Mouse (Mus musculus): ENCODE data around the gene Tbrg4. TPM values are rescaled to one million over a fixed set of nuclear protein-coding genes. Genes with fewer than 3 reads are reported as not detected.
"Not testable (repeated sequence)": the region's sequence is repeated elsewhere in the genome, so short reads cannot be mapped to it uniquely, and the experiment has no call there.

The Tbrg4 gene
- 71.2 and 80.0 TPM in 2 replicates for polyA plus RNA-seq (2016; fragmentation: Nextera tagmentation; extraction: Ambion mirVana)

GRCm38 (mm10) chr11:6625478-6626387 is at the start of gene Tbrg4:
Tbrg4 (minus strand) TSS chr11:6626067.
- peak within 1 kb of the TSS; percentile 95 for H3K27ac ChIP-seq
- peaks cover 42% of the 10 kb centered on the region for H3K36me3 ChIP-seq (replicated peaks)
- peaks cover 28% of the 10 kb centered on the region for H3K4me1 ChIP-seq
- peak; percentile 92 for DNase-seq (ENCODE audit: extremely low spot score, low spot score)
- H3K4me3 ChIP-seq: peak within 1 kb of the TSS; percentile 81
- no peaks in the 10 kb centered on the region for H3K9me3 ChIP-seq
- under 1% methylated on average over 66 of the region's 66 CpGs for WGBS
- H3K27me3 ChIP-seq (ENCODE audit: poor library complexity, severe bottlenecking): no peaks in the 10 kb centered on the region

DNA sequence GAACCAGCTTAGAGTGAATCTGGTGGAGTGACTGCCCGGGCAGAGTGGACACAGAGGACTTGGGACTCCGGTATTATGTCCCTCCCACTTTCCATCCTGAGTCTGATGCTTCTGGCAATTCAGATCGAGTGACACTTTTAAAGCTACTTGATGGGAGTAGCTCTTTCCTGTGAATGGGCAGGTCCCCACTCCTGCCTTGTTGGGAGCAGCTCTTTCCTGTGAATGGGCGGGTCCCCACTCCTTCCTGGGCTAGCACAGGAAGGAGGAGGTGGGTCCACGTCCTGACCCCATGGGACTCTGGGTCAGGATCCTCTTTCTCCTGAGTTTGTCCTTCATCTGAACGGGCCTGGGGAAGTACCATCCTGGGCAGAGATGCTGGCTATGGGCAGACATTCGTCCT is 49.5 kb upstream of the Tbrg4 start:
- 73% methylated on average over 7 of the region's 7 CpGs for WGBS
- 0 out of 2 replicates have a peak overlapping the region, but pooled peaks have one; percentile 9 for H3K27ac ChIP-seq
- H3K36me3 ChIP-seq (replicated peaks): no peaks in the 10 kb centered on the region
- H3K9me3 ChIP-seq: no peaks in the 10 kb centered on the region
- H3K4me3 ChIP-seq: no peak overlapping the region
- peaks cover 10% of the 10 kb centered on the region; the same call in 1 of the 2 replicates for H3K27me3 ChIP-seq (ENCODE audit: poor library complexity, severe bottlenecking)
- DNase-seq (ENCODE audit: extremely low spot score, low spot score): no peak
- peaks cover 14% of the 10 kb centered on the region for H3K4me1 ChIP-seq

DNA sequence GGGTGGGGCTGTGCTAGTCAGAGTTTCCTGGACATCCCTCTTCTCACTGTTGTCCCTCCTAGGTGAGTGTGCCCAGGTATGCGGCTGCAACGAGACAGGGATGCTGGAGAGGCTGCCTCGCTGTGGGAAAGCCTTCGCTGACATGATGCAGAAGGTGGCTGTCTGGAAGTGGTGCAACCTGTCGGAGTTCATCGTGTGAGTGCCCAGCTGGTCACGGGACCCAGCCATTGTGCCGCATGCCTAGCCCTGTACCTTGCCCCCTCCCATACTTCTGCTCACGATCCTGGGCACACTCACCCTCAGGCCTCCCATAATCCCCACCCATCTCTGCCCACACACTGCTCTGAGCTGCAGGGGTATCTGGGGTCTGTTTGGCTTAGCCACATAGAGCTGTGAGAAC is 48.8 kb upstream of the Tbrg4 start:
- Histone ChIP-seq H3K27me3 (ENCODE audit: poor library complexity, severe bottlenecking) (peaks cover 10% of the 10 kb centered on the region; the same call in 1 of the 2 replicates), H3K27ac (no peak overlapping the region), H3K36me3 (replicated peaks) (no peaks in the 10 kb centered on the region), H3K4me1 (peaks cover 10% of the 10 kb centered on the region), H3K4me3 (no peak overlapping the region), H3K9me3 (no peaks in the 10 kb centered on the region)
- WGBS: 88% methylated on average over 9 of the region's 9 CpGs
- DNase-seq (ENCODE audit: extremely low spot score, low spot score): no peak

GRCm38 (mm10) chr11:6670826-6671225 is 45.0 kb upstream of the Tbrg4 start:
- DNase-seq (ENCODE audit: extremely low spot score, low spot score): no peak
- Histone ChIP-seq H3K4me1 (peaks cover 15% of the 10 kb centered on the region), H3K27ac (no peak overlapping the region), H3K4me3 (no peak overlapping the region), H3K36me3 (replicated peaks) (no peaks in the 10 kb centered on the region), H3K27me3 (ENCODE audit: poor library complexity, severe bottlenecking) (peaks cover 10% of the 10 kb centered on the region; the same call in 1 of the 2 replicates), H3K9me3 (no peaks in the 10 kb centered on the region)
- WGBS: 85% methylated on average over 4 of the region's 4 CpGs

- no peaks in the 10 kb centered on the region for H3K36me3 ChIP-seq (replicated peaks)
- H3K9me3 ChIP-seq: no peaks in the 10 kb centered on the region
- no peak for DNase-seq (ENCODE audit: extremely low spot score, low spot score)
- H3K27me3 ChIP-seq (ENCODE audit: poor library complexity, severe bottlenecking): peaks cover 10% of the 10 kb centered on the region; the same call in 1 of the 2 replicates
- no peak overlapping the region for H3K4me3 ChIP-seq
- peaks cover 15% of the 10 kb centered on the region for H3K4me1 ChIP-seq
- 55% methylated on average over 2 of the region's 2 CpGs for WGBS
- H3K27ac ChIP-seq: no peak overlapping the region
Measured at GRCm38 (mm10) chr11:6670044-6670443, 44.2 kb upstream of the Tbrg4 start.

DNA sequence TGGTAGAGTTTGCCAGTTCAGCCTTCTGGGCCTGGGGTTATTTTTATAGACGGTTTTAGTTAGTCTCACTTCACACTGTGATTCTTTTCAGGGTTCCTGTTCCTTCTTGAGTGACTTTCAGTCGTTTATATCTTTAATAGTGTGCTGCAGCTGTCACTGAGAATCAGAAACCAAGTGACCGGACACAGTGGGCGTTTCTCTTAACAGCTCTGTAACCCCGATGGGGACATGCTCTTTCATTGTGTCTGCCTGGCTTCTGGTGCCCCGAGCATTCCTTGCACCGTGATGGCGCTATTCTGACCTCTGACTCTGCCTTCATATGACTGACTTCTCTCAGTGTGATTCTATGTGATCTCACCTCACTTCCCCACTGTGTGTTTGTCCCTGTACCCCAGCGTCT is 43.2 kb upstream of the Tbrg4 start:
- H3K4me3 ChIP-seq: no peak overlapping the region
- peaks cover 10% of the 10 kb centered on the region; the same call in 1 of the 2 replicates for H3K27me3 ChIP-seq (ENCODE audit: poor library complexity, severe bottlenecking)
- no peaks in the 10 kb centered on the region for H3K36me3 ChIP-seq (replicated peaks)
- no peaks in the 10 kb centered on the region for H3K9me3 ChIP-seq
- H3K4me1 ChIP-seq: peaks cover 15% of the 10 kb centered on the region
- no peak for DNase-seq (ENCODE audit: extremely low spot score, low spot score)
- WGBS: 36% methylated on average over 9 of the region's 9 CpGs
- H3K27ac ChIP-seq: no peak overlapping the region

- peaks cover 5% of the 10 kb centered on the region; the same call in 1 of the 2 replicates for H3K27me3 ChIP-seq (ENCODE audit: poor library complexity, severe bottlenecking)
- no peaks in the 10 kb centered on the region for H3K9me3 ChIP-seq
- DNase-seq (ENCODE audit: extremely low spot score, low spot score): no peak
- H3K27ac ChIP-seq: no peak overlapping the region
- H3K4me1 ChIP-seq: peaks cover 17% of the 10 kb centered on the region
- 91% methylated on average over 2 of the region's 2 CpGs for WGBS
- H3K36me3 ChIP-seq (replicated peaks): no peaks in the 10 kb centered on the region
- H3K4me3 ChIP-seq: no peak overlapping the region
Measured at GRCm38 (mm10) chr11:6666634-6667033, 40.8 kb upstream of the Tbrg4 start.

DNA sequence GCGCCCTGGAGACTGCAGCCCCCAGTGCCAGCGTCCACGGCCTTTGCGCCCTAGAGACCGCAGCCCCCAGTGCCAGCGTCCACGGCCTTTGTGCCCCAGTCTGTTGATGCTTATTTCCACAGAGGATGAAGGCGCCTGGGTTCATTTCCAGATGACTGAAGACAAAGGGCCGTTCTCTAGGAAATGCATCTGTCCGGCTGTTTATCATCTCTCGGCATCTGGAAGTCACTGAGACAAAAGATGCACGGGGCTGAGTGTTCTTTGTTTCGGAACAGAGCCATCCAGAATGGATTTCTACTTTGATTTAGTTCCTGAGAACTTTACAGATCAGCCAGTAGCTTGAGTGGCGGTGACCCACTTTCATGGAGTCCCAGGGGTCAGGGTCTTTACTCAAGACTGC is 35.3 kb upstream of the Tbrg4 start:
- DNase-seq (ENCODE audit: extremely low spot score, low spot score): no peak
- H3K4me3 ChIP-seq: no peak overlapping the region
- H3K27me3 ChIP-seq (ENCODE audit: poor library complexity, severe bottlenecking): peaks cover 27% of the 10 kb centered on the region
- 82% methylated on average over 14 of the region's 14 CpGs for WGBS
- 0 out of 2 replicates have a peak overlapping the region, but pooled peaks have one; percentile 1 for H3K27ac ChIP-seq
- H3K9me3 ChIP-seq: no peaks in the 10 kb centered on the region
- H3K36me3 ChIP-seq (replicated peaks): no peaks in the 10 kb centered on the region
- H3K4me1 ChIP-seq: peaks cover 27% of the 10 kb centered on the region

- no peaks in the 10 kb centered on the region for H3K36me3 ChIP-seq (replicated peaks)
- WGBS: 0% methylated on average over 18 of the region's 18 CpGs
- peaks cover 28% of the 10 kb centered on the region for H3K4me1 ChIP-seq
- peak; percentile 72 for DNase-seq (ENCODE audit: extremely low spot score, low spot score)
- peak within 1 kb of the TSS; percentile 73 for H3K27ac ChIP-seq
- peaks cover 33% of the 10 kb centered on the region for H3K27me3 ChIP-seq (ENCODE audit: poor library complexity, severe bottlenecking)
- no peaks in the 10 kb centered on the region for H3K9me3 ChIP-seq
- peak within 1 kb of the TSS; percentile 57 for H3K4me3 ChIP-seq
Measured at GRCm38 (mm10) chr11:6658271-6658670, 32.4 kb upstream of the Tbrg4 start, which contains the start of gene Ramp3. Ramp3 (plus strand) TSS chr11:6658521.

DNA sequence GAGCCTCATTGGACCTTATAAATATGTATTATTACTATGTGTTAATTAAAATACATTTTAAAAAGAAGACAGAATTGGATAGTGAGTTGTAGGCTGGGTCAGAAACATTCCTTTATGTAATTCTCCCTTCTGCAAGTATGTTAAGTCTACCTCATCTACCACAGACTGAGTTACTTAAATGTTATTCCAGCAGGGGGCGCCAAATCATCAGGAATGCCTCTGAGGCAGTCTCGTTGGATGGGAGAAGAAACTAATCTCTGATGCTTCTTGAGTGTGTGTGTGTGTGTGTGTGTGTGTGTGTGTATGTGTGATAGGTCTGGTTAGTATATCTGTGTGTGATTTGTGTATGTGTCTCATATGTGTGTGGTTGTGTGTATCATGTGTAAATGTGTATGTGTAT is 29.0 kb upstream of the Tbrg4 start:
- H3K36me3 ChIP-seq (replicated peaks): no peaks in the 10 kb centered on the region
- no peak overlapping the region for H3K27ac ChIP-seq
- peaks cover 25% of the 10 kb centered on the region for H3K4me1 ChIP-seq
- no peak overlapping the region for H3K4me3 ChIP-seq
- WGBS: 0% methylated on average over 2 of the region's 2 CpGs
- peak; percentile 83 for DNase-seq (ENCODE audit: extremely low spot score, low spot score)
- no peaks in the 10 kb centered on the region for H3K9me3 ChIP-seq
- peaks cover 31% of the 10 kb centered on the region for H3K27me3 ChIP-seq (ENCODE audit: poor library complexity, severe bottlenecking)

- H3K27ac ChIP-seq; H3K9me3 ChIP-seq; H3K36me3 ChIP-seq (replicated peaks); DNase-seq (ENCODE audit: extremely low spot score, low spot score); H3K4me3 ChIP-seq: not testable (repeated sequence)
- peaks cover 18% of the 10 kb centered on the region; the same call in 1 of the 2 replicates for H3K27me3 ChIP-seq (ENCODE audit: poor library complexity, severe bottlenecking)
- peaks cover 16% of the 10 kb centered on the region for H3K4me1 ChIP-seq
- WGBS: 83% methylated on average over 3 of the region's 3 CpGs
Measured at GRCm38 (mm10) chr11:6652978-6653377, 27.1 kb upstream of the Tbrg4 start.

DNA sequence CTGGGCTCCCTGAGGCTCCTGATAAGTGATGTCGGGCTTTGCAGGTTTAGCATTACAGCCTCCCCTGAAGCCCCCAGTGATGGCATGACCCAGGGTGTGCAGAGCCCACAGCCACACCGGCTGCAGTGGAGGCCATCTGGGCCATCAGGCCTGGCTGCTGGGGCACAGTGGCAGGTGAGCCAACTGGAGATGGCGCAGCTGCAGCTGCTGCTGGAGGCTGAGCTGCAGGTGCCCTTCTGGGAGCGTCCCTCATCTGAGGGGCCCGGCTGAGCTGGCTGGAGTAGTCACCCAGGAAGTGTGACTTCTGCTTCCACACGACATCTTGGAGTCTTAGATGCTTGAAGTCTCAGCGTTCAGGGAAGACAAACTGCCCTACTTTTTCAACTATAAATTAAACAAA is 24.7 kb upstream of the Tbrg4 start:
- Histone ChIP-seq H3K27ac (no peak overlapping the region), H3K27me3 (ENCODE audit: poor library complexity, severe bottlenecking) (no peaks in the 10 kb centered on the region), H3K36me3 (replicated peaks) (no peaks in the 10 kb centered on the region), H3K4me3 (no peak overlapping the region), H3K9me3 (no peaks in the 10 kb centered on the region), H3K4me1 (no peaks in the 10 kb centered on the region)
- WGBS: 76% methylated on average over 7 of the region's 7 CpGs
- DNase-seq (ENCODE audit: extremely low spot score, low spot score): no peak

Measured in forebrain, embryonic 10.5 days (tissue).